Mouse (Mus musculus): ENCODE data around the gene Nup153. TPM values are rescaled to one million over a fixed set of nuclear protein-coding genes. Genes with fewer than 3 reads are reported as not detected.

The Nup153 gene
- polyA plus RNA-seq, 1 experiment from 2014 or later: 20.5 TPM

DNA sequence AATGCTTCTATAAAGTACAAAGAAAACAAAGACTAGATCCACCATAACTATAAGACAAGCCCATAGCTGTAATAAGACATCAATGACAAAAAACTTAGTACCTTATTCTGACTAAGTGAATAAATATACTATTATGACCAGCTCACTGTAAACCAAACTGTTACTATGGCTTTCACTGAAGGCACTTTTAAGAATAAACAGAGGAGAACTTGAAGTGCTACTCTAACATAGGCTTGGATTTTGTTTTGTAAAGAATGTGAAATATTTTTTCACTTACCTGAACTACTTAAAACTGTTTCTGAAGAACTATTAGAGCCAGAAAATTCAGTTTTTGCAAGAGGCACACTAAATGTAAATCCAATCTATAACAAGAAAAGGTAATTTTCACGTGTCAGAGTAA is 28.4 kb downstream of the Nup153 start:
- Histone ChIP-seq H3K4me3 (replicated peaks) (no peak overlapping the region), H3K27me3 (no peaks in the 10 kb centered on the region), H3K4me2 (replicated peaks) (no peak overlapping the region), H3K27ac (replicated peaks) (no peak overlapping the region), H3K36me3 (peaks cover 13% of the 10 kb centered on the region), H3K9ac (no peak overlapping the region), H3K9me3 (replicated peaks) (no peaks in the 10 kb centered on the region), H3K4me1 (no peaks in the 10 kb centered on the region)
- ATAC-seq (ENCODE audit: insufficient number of reproducible peaks, low FRiP score, low TSS enrichment, low read depth): no peak
- whole genome bisulfite sequencing: 90% methylated on average over 1 of the region's 1 CpGs

DNA sequence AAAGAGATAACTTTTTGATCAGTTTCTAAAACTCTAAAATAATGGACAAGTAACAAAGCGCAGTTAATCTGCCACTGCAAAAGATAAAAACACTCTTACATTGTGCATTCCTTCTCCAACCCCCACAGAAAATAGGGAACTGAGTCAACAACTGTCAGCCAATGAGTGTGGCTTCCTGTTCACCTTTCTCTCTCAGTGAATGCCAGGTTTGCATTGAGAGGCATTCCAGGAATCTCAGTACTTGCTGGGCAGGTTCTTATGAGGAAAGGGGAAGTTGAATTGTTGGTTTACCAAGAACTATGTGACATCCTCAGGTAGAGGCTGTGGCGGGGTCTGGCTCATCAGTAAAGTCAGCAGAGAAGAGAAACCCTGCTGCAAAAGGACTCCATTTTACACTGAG is 31.0 kb downstream of the Nup153 start:
- Histone ChIP-seq H3K4me2 (replicated peaks) (no peak overlapping the region), H3K9me3 (replicated peaks) (no peaks in the 10 kb centered on the region), H3K4me3 (replicated peaks) (no peak overlapping the region), H3K9ac (no peak overlapping the region), H3K27ac (replicated peaks) (no peak overlapping the region), H3K4me1 (no peaks in the 10 kb centered on the region), H3K36me3 (peaks cover 20% of the 10 kb centered on the region), H3K27me3 (no peaks in the 10 kb centered on the region)
- WGBS: 73% methylated on average over 2 of the region's 2 CpGs
- ATAC-seq (ENCODE audit: insufficient number of reproducible peaks, low FRiP score, low TSS enrichment, low read depth): no peak

DNA sequence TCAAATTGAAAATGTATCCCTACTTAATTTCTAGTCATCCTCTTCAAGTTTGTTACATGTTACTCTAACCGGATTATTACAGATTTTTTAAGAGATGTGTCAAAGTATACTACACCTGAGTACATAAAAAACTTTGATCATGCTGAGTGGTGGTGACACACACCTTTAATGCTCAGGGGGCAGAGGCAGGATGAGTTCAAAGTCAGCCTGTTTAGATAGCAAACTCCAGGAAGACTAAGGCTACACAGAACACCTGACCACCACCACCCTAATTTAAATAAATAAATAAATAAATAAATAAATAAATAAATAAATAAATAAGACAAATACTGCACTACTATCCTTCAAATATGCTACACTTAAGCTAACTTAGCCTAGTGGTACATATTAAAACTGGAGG is 31.8 kb downstream of the Nup153 start:
- H3K9me3 ChIP-seq (replicated peaks): no peaks in the 10 kb centered on the region

DNA sequence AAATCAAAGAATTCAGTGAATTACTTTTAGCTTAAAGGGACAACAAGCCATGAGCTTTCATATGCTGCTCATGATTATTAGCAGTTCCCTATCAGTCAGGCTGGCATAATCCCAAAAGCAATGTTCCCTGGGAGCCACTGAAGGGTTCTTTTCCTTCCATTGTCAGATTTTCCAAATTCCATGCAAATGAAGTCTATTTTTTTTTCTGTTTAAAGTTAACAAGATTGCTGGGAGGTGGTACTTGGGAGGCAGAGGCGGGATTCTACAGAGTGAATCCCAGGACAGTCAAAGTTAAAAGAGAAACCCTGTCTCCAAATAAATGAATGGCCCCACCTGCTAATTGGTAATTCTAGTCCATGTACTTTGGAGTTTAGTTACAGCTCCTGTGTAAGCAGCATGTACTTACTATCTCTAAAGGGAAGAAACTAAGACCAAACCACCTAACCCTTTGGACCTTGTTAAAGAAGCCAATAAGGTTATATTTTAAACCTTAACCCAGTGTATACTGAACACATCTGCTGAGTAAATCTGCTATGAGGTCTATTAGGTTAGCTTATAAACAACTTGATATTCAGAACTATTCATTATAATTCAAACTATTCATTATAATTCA is 32.3 kb downstream of the Nup153 start:
- Histone ChIP-seq H3K27me3 (no peaks in the 10 kb centered on the region), H3K27ac (replicated peaks) (no peak overlapping the region), H3K4me2 (replicated peaks) (no peak overlapping the region), H3K9ac (no peak overlapping the region), H3K4me1 (no peaks in the 10 kb centered on the region), H3K4me3 (replicated peaks) (no peak overlapping the region), H3K9me3 (replicated peaks) (no peaks in the 10 kb centered on the region), H3K36me3 (peaks cover 29% of the 10 kb centered on the region)
- ATAC-seq (ENCODE audit: insufficient number of reproducible peaks, low FRiP score, low TSS enrichment, low read depth): no peak
- 81% methylated on average over 1 of the region's 1 CpGs for WGBS

More for the DNA sequence above, 31.8 kb downstream of the Nup153 start:
- Histone ChIP-seq H3K4me2 (replicated peaks) (no peak overlapping the region), H3K4me1 (no peaks in the 10 kb centered on the region), H3K27ac (replicated peaks) (no peak overlapping the region), H3K9ac (no peak overlapping the region), H3K36me3 (peaks cover 25% of the 10 kb centered on the region), H3K27me3 (no peaks in the 10 kb centered on the region), H3K4me3 (replicated peaks) (no peak overlapping the region)
- ATAC-seq (ENCODE audit: insufficient number of reproducible peaks, low FRiP score, low TSS enrichment, low read depth): no peak
- 88% methylated on average over 1 of the region's 1 CpGs for WGBS

DNA sequence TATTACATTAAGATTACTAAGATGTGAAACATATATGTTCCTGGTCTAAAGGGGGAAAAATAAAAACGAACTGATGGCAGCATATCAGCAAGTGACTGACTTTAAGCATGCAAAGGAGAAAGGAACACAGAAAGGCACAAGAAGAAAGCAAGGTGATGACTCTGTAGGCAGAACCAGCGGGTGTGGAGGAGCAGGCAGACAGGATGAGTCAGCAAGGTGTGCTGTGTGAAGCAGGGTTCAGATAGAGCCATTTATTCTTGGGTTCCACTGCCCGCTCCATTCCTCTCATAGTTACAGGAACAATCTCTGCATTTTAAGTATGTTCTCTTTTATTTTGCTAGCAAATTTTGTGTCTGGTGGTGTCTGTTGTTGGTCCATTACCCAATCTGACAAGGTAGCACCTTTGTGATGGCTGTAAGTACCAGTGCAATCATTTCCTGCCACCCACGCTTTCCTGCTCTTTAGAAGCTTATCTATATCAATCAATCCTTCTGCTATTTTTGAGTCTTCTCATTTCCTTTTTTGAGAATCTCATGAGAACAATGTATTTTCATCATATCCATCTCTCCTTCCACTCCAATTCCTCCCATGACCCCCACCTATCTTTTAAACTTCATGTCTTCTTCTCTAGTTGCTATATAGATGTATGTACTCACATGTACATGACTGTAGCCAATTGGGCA is 37.0 kb downstream of the Nup153 start:
- H3K27me3 ChIP-seq: no peaks in the 10 kb centered on the region
- no peak overlapping the region for H3K27ac ChIP-seq (replicated peaks)
- WGBS: 84% methylated on average over 4 of the region's 4 CpGs
- H3K36me3 ChIP-seq: peaks cover 40% of the 10 kb centered on the region
- H3K9me3 ChIP-seq (replicated peaks): no peaks in the 10 kb centered on the region
- H3K4me3 ChIP-seq (replicated peaks): no peak overlapping the region
- ATAC-seq (ENCODE audit: insufficient number of reproducible peaks, low FRiP score, low TSS enrichment, low read depth): no peak
- no peak overlapping the region for H3K4me2 ChIP-seq (replicated peaks)
- no peaks in the 10 kb centered on the region for H3K4me1 ChIP-seq
- no peak overlapping the region for H3K9ac ChIP-seq

DNA sequence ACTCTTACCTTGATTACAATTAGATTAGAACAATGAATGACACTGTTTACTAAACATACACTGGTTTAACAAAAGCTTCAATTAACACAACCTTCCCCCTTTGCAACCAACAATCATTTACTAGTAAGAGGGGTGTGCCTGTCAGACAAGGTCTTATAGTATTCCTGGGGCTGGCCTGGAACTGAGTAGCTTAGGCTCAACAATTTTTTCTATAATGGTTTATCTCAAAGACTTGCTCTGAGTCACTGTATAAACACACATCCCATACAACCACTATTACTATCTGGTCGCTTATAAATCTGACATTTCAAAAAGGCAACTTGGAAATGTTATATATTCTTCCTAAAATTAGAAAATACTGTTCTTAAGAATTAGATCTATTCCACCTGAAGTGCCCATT is 44.4 kb downstream of the Nup153 start:
- whole genome bisulfite sequencing: 88% methylated on average over 1 of the region's 1 CpGs
- H3K4me1 ChIP-seq: no peaks in the 10 kb centered on the region
- H3K9me3 ChIP-seq (replicated peaks): no peaks in the 10 kb centered on the region
- H3K27me3 ChIP-seq: no peaks in the 10 kb centered on the region
- ATAC-seq (ENCODE audit: insufficient number of reproducible peaks, low FRiP score, low TSS enrichment, low read depth): no peak
- H3K4me3 ChIP-seq (replicated peaks): no peak overlapping the region
- H3K27ac ChIP-seq (replicated peaks): no peak overlapping the region
- H3K4me2 ChIP-seq (replicated peaks): no peak overlapping the region
- H3K9ac ChIP-seq: no peak overlapping the region
- H3K36me3 ChIP-seq: peaks cover 53% of the 10 kb centered on the region

DNA sequence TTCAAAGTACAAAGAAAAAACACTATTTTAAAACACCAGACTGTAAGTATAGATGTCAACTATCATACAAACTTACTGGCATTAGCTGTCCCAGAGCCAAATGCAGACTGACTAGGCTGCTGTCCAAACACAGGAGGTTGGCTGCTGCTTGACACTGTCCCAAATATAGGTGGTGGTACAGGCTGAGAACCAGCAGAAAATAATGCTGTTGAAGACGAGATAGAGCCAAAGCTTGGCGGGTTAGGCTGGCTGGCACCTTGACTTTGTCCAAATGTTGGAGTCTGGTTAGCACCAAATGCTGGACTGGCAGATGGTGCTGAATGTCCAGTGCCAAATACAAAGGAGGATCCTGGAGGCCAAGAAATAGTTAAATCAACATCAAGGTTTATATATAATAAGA is 44.8 kb downstream of the Nup153 start:
- Histone ChIP-seq H3K9ac (no peak overlapping the region), H3K36me3 (peaks cover 57% of the 10 kb centered on the region), H3K27ac (replicated peaks) (no peak overlapping the region), H3K9me3 (replicated peaks) (no peaks in the 10 kb centered on the region), H3K4me2 (replicated peaks) (no peak overlapping the region), H3K4me1 (no peaks in the 10 kb centered on the region), H3K4me3 (replicated peaks) (no peak overlapping the region), H3K27me3 (no peaks in the 10 kb centered on the region)
- ATAC-seq (ENCODE audit: insufficient number of reproducible peaks, low FRiP score, low TSS enrichment, low read depth): no peak
- WGBS: 91% methylated on average over 2 of the region's 2 CpGs

DNA sequence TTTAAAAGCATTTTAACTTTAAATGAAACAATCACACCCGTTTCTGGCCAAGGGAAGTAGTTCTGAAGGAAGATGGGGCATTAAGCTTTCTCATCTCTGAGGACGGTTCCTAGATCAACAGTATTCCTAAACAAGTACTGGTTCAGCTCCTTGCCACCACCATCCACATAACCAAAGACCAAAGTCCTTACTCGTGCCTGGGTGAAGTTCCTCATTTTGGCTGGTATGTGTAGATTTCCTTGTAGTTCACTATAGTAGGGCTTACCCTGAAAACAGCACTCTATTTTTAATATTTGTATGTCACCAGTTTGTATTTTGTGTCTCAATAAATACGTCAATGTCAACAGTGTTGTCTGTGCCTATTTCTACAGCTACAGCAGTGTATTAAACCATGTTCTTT is 50.0 kb downstream of the Nup153 start:
- no peak overlapping the region for H3K4me3 ChIP-seq (replicated peaks)
- peaks cover 46% of the 10 kb centered on the region for H3K36me3 ChIP-seq
- ATAC-seq (ENCODE audit: insufficient number of reproducible peaks, low FRiP score, low TSS enrichment, low read depth): no peak
- no peaks in the 10 kb centered on the region for H3K4me1 ChIP-seq
- H3K27ac ChIP-seq (replicated peaks): no peak overlapping the region
- no peaks in the 10 kb centered on the region for H3K27me3 ChIP-seq
- WGBS: 86% methylated on average over 4 of the region's 4 CpGs
- no peaks in the 10 kb centered on the region for H3K9me3 ChIP-seq (replicated peaks)
- no peak overlapping the region for H3K4me2 ChIP-seq (replicated peaks)
- H3K9ac ChIP-seq: no peak overlapping the region

DNA sequence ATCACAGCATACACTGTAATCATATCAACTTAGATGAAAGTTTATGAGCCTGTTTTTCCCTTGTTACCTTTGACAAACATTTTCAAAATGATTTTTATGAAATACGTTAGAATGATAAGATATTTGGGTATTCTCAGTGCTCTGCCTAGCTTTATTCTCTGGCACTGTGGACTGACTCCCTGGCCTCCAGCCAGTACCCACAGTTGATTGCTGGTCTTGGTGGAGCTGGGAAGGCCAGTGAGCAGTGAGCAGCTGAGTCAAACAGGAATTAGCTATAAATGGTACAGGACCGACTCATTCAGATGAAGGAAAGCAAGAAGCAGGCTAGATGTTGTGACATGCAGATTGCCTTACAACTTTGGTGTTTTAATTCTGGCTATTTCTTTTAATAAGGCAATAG is 53.1 kb downstream of the Nup153 start:
- no peaks in the 10 kb centered on the region for H3K9me3 ChIP-seq (replicated peaks)
- H3K4me3 ChIP-seq (replicated peaks): no peak overlapping the region
- H3K27ac ChIP-seq (replicated peaks): no peak overlapping the region
- 83% methylated on average over 2 of the region's 2 CpGs for whole genome bisulfite sequencing
- H3K4me1 ChIP-seq: peaks cover 10% of the 10 kb centered on the region
- no peaks in the 10 kb centered on the region for H3K27me3 ChIP-seq
- no peak overlapping the region for H3K9ac ChIP-seq
- no peak for ATAC-seq (ENCODE audit: insufficient number of reproducible peaks, low FRiP score, low TSS enrichment, low read depth)
- H3K4me2 ChIP-seq (replicated peaks): no peak overlapping the region
- peaks cover 44% of the 10 kb centered on the region for H3K36me3 ChIP-seq

DNA sequence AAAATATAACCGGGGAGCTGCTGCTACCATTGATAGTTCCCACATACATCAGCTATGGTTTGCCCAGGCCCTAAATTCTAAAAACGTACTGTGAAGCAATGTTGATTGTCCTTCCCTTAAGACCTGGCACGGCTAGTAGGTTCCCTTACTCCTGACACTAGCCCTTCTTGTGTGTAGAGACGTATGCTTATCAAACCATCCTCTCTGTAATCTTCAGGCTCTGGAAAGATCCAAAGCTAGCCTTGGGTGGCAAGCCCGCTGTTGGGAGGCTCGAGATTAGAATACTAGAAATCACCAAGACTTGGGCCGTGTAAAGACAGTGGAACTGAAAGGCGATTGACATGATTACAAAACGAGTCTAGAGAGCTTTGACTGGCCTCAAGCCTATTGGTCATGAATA is 57.2 kb downstream of the Nup153 start:
- WGBS: 66% methylated on average over 9 of the region's 9 CpGs

DNA sequence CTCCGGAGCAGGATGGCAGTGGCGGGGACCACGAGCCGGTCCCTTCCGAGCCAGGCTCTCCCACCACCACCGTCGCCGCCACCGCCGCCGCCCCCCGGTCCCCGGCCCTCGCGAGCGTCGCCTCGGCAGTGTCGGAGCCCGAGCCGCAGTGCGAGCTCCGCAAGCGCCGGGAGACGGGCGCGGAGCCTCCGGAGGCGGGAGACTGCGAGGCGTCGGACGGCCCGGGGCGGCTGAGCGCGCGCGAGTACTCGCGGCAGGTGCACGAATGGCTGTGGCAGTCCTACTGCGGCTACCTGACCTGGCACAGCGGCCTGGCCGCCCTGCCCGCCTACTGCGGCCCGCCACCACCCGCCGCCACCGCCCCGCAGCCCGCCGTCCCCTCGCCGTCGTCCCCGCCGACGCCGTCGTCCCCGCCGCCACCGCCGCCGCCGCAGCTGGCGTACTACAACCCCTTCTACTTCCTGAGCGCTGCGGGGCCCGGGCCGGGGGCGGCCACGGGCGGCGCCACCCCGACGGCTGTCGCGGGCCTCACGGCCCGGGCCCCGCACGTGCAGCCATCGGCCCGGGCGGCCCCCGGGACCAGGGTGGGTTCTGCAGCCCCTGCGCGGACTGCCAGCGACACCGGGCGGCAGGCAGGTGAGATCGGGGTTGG is 58.0 kb downstream of the Nup153 start:
- H3K4me2 ChIP-seq (replicated peaks): peak overlapping the region; percentile 81
- ATAC-seq (ENCODE audit: insufficient number of reproducible peaks, low FRiP score, low TSS enrichment, low read depth): peak; percentile 71
- H3K36me3 ChIP-seq: peaks cover 26% of the 10 kb centered on the region
- WGBS: under 1% methylated on average over 79 of the region's 96 CpGs
- H3K4me1 ChIP-seq: peaks cover 13% of the 10 kb centered on the region
- peak overlapping the region; percentile 73 for H3K9ac ChIP-seq
- H3K4me3 ChIP-seq (replicated peaks): peak overlapping the region; percentile 60
- H3K27ac ChIP-seq (replicated peaks): peak overlapping the region; percentile 41
- H3K27me3 ChIP-seq: no peaks in the 10 kb centered on the region
- no peaks in the 10 kb centered on the region for H3K9me3 ChIP-seq (replicated peaks)

More for the DNA sequence above, 57.2 kb downstream of the Nup153 start:
- no peak overlapping the region for H3K27ac ChIP-seq (replicated peaks)
- peaks cover 29% of the 10 kb centered on the region for H3K36me3 ChIP-seq
- no peak for ATAC-seq (ENCODE audit: insufficient number of reproducible peaks, low FRiP score, low TSS enrichment, low read depth)
- H3K4me1 ChIP-seq: peaks cover 13% of the 10 kb centered on the region
- no peaks in the 10 kb centered on the region for H3K27me3 ChIP-seq
- peak overlapping the region; percentile 73 for H3K9ac ChIP-seq
- H3K4me2 ChIP-seq (replicated peaks): peak overlapping the region; percentile 81
- H3K4me3 ChIP-seq (replicated peaks): peak overlapping the region; percentile 60
- no peaks in the 10 kb centered on the region for H3K9me3 ChIP-seq (replicated peaks)

Data from embryonic facial prominence, embryonic 15.5 days (tissue).